In genomic region chr1:36368969-36369645, GRCm38 (mm10) we compare ENCODE assay signal across 8 mouse cellular contexts. TPM values are rescaled to one million over a fixed set of nuclear protein-coding genes. Genes with fewer than 3 reads are reported as not detected.
A peak's percentile ranks its signal among the peaks of the same experiment; 100 is the strongest.
DNase-seq lines count a peak whose midpoint lies in the region; ATAC-seq and TF ChIP-seq lines count a peak whose summit lies in the region.

Gene Kansl3 (minus strand): TSS chr1:36369181.

- peak; percentile 85 for DNase-seq in c-Kit-negative CD71-positive TER-119-positive erythroid progenitor cells, embryonic 14.5 days (ENCODE audit: low read depth, low spot score)
- DNase-seq in fibroblast of lung, adult 2 months (ENCODE audit: low read depth), result peak; percentile 30
- peak; percentile 94 for DNase-seq in kidney, postnatal 14 days
- DNase-seq in liver, embryonic 14.5 days (ENCODE audit: low read depth in 3 of 3, low spot score in 3 of 3), result peak; percentile 79 to 82 (median 82)
- peak; percentile 92 for DNase-seq in neural tube, embryonic 11.5 days (ENCODE audit: low spot score)
- peak; percentile 95 for DNase-seq in stomach, postnatal 0 days (ENCODE audit: low spot score)

- peak; percentile 87 for ATAC-seq in CD4-positive, CD25-positive, alpha-beta regulatory T cell, adult 4 months
- ATAC-seq in heart, embryonic 14.5 days (ENCODE audit: insufficient number of reproducible peaks, insufficient read depth, low FRiP score, low read depth), result peak; percentile 83
- peak; percentile 84 for ATAC-seq in liver, embryonic 14.5 days (ENCODE audit: insufficient read depth)
- ATAC-seq in neural tube, embryonic 11.5 days (ENCODE audit: insufficient read depth, low FRiP score, low TSS enrichment), result peak; percentile 89
- peak; percentile 92 for ATAC-seq in stomach, postnatal 0 days (ENCODE audit: low FRiP score, low TSS enrichment)

- no peaks in the 10 kb centered on the region for H3K9me3 ChIP-seq in heart, embryonic 14.5 days (ENCODE audit: control insufficient read depth, low read length)
- H3K9me3 ChIP-seq in liver, embryonic 14.5 days (ENCODE audit: control insufficient read depth, low read length), result no peaks in the 10 kb centered on the region
- H3K9me3 ChIP-seq in neural tube, embryonic 11.5 days (ENCODE audit: control insufficient read depth, low read length), result no peaks in the 10 kb centered on the region
- no peaks in the 10 kb centered on the region for H3K9me3 ChIP-seq in stomach, postnatal 0 days (ENCODE audit: control insufficient read depth, low read length)

- H3K36me3 ChIP-seq in heart, embryonic 14.5 days (ENCODE audit: control insufficient read depth, insufficient read depth, low read length), result peaks cover 31% of the 10 kb centered on the region
- H3K36me3 ChIP-seq in liver, embryonic 14.5 days (replicated peaks; ENCODE audit: control insufficient read depth, insufficient read depth, low read depth), result peaks cover 15% of the 10 kb centered on the region
- peaks cover 4% of the 10 kb centered on the region; the same call in 1 of the 2 replicates for H3K36me3 ChIP-seq in neural tube, embryonic 11.5 days (ENCODE audit: control insufficient read depth, insufficient read depth, low read length)
- no peaks in the 10 kb centered on the region for H3K36me3 ChIP-seq in stomach, postnatal 0 days (ENCODE audit: control insufficient read depth, insufficient read depth, low read length)

- peak within 1 kb of the TSS; percentile 1 to 80 for H3K27ac ChIP-seq in heart, embryonic 14.5 days (replicated peaks in 1 of 2; ENCODE audit: control insufficient read depth in 1 of 2, insufficient read depth in 1 of 2, low read depth in 2 of 2, low read length in 2 of 2)
- no peak within 1 kb of the TSS for H3K27ac ChIP-seq in liver, embryonic 14.5 days
- 0 out of 2 replicates have a peak within 1 kb of the TSS, but pooled peaks have one; percentile 37 for H3K27ac ChIP-seq in neural tube, embryonic 11.5 days (ENCODE audit: low read depth, low read length)
- peak within 1 kb of the TSS; percentile 91 for H3K27ac ChIP-seq in stomach, postnatal 0 days (replicated peaks)

- peak within 1 kb of the TSS; percentile 80 for H3K4me2 ChIP-seq in heart, embryonic 14.5 days (ENCODE audit: low read length)
- H3K4me2 ChIP-seq in liver, embryonic 14.5 days (ENCODE audit: low read depth), result peak within 1 kb of the TSS; percentile 87
- H3K4me2 ChIP-seq in neural tube, embryonic 11.5 days (ENCODE audit: low read depth), result peak within 1 kb of the TSS; percentile 72
- H3K4me2 ChIP-seq in stomach, postnatal 0 days (replicated peaks; ENCODE audit: low read depth), result peak within 1 kb of the TSS; percentile 77

- TF ChIP-seq CTCF in liver, embryonic 14.5 days (IDR thresholded peaks at IDR 0.05; ENCODE audit: low read depth), result no peak
- TF ChIP-seq CTCF in stomach, postnatal 0 days (IDR thresholded peaks at IDR 0.05; ENCODE audit: low read depth), result 0 out of 2 replicates have a peak, but pooled peaks have one; percentile 6

- TF ChIP-seq EP300 in liver, embryonic 14.5 days (IDR thresholded peaks at IDR 0.05; ENCODE audit: low read depth), result peak; percentile 35; the same call in 1 of the 2 replicates
- peak; percentile 82 for TF ChIP-seq EP300 in stomach, postnatal 0 days (optimal IDR thresholded peaks at IDR 0.05)

- H3K4me1 ChIP-seq in heart, embryonic 14.5 days (ENCODE audit: control insufficient read depth in 2 of 2, insufficient read depth in 2 of 2, low read length in 2 of 2), result peaks cover 4 to 15% of the 10 kb centered on the region in 2 experiments; a peak in 3 of 4 replicates
- peaks cover 14 to 20% of the 10 kb centered on the region in 2 experiments for H3K4me1 ChIP-seq in liver, embryonic 14.5 days (replicated peaks; ENCODE audit: control insufficient read depth in 2 of 2, insufficient read depth in 2 of 2, low read length in 1 of 2)
- H3K4me1 ChIP-seq in neural tube, embryonic 11.5 days (ENCODE audit: control insufficient read depth, insufficient read depth, low read length), result no peaks in the 10 kb centered on the region; the same call in 1 of the 2 replicates
- H3K4me1 ChIP-seq in stomach, postnatal 0 days (replicated peaks; ENCODE audit: control insufficient read depth, insufficient read depth), result peaks cover 2% of the 10 kb centered on the region; the same call in 1 of the 2 replicates

- no peaks in the 10 kb centered on the region for H3K27me3 ChIP-seq in heart, embryonic 14.5 days (ENCODE audit: control insufficient read depth, insufficient read depth, low read length)
- H3K27me3 ChIP-seq in liver, embryonic 14.5 days (ENCODE audit: control insufficient read depth, insufficient read depth, low read length), result no peaks in the 10 kb centered on the region; the same call in 1 of the 2 replicates
- no peaks in the 10 kb centered on the region for H3K27me3 ChIP-seq in neural tube, embryonic 11.5 days (ENCODE audit: control insufficient read depth, insufficient read depth, low read length)
- H3K27me3 ChIP-seq in stomach, postnatal 0 days (ENCODE audit: control insufficient read depth, insufficient read depth, low read length), result no peaks in the 10 kb centered on the region

- peak within 1 kb of the TSS; percentile 60 to 85 for H3K4me3 ChIP-seq in heart, embryonic 14.5 days (ENCODE audit: control insufficient read depth in 1 of 2, insufficient read depth in 1 of 2, low read depth in 1 of 2, low read length in 2 of 2)
- H3K4me3 ChIP-seq in liver, embryonic 14.5 days (ENCODE audit: insufficient read depth in 1 of 2, low read depth in 2 of 2, low read length in 2 of 2), result peak within 1 kb of the TSS; percentile 67 to 95
- peak within 1 kb of the TSS; percentile 92 for H3K4me3 ChIP-seq in neural tube, embryonic 11.5 days (ENCODE audit: low read depth, low read length)
- peak within 1 kb of the TSS; percentile 90 for H3K4me3 ChIP-seq in stomach, postnatal 0 days (ENCODE audit: low read depth, low read length)

- H3K9ac ChIP-seq in heart, embryonic 14.5 days (ENCODE audit: low read length), result peak within 1 kb of the TSS; percentile 93
- peak within 1 kb of the TSS; percentile 67 for H3K9ac ChIP-seq in liver, embryonic 14.5 days (replicated peaks)
- peak within 1 kb of the TSS; percentile 93 for H3K9ac ChIP-seq in neural tube, embryonic 11.5 days (ENCODE audit: low read length)
- peak within 1 kb of the TSS; percentile 94 for H3K9ac ChIP-seq in stomach, postnatal 0 days (ENCODE audit: low read length)

- 3% methylated on average over 61 of the region's 61 CpGs for WGBS in heart, embryonic 14.5 days
- WGBS in liver, embryonic 14.5 days (ENCODE audit: insufficient replicate concordance), result 3% methylated on average over 61 of the region's 61 CpGs
- WGBS in neural tube, embryonic 11.5 days, result 3% methylated on average over 57 of the region's 61 CpGs
- 3% methylated on average over 61 of the region's 61 CpGs for WGBS in stomach, postnatal 0 days

RNA-seq across cellular contexts. Expression of gene Kansl3, which starts in this region (rescaled TPM):
- 10 to 100 TPM; 52.6 to 88.0 TPM for polyA plus RNA-seq in CD4-positive, CD25-positive, alpha-beta regulatory T cell, adult 4 months (2017; shearing (Covaris generic))
- polyA plus RNA-seq in heart, embryonic 14.5 days (2014; fragmentation: Nextera tagmentation; extraction: Ambion mirVana), result 40.8 and 43.4 TPM in 2 replicates
- polyA plus RNA-seq in liver, embryonic 14.5 days (2012; rRNA removed), result 9.2 and 10.9 TPM in 2 replicates
- 7.2 and 8.6 TPM in 2 replicates for polyA plus RNA-seq in liver, embryonic 14.5 days (2014; fragmentation: Nextera tagmentation; extraction: Ambion mirVana)
- 35.6 and 38.1 TPM in 2 replicates for polyA plus RNA-seq in neural tube, embryonic 11.5 days (2014; fragmentation: Nextera tagmentation; extraction: Ambion mirVana)
- polyA plus RNA-seq in stomach, postnatal 0 days (2015; fragmentation: Nextera tagmentation; extraction: Ambion mirVana), result 16.2 and 18.0 TPM in 2 replicates

Comparison
In these comparisons a context has a peak if more than half of its experiments do, and no peak if none do; other contexts are left out.
1. DNase-seq: peak in every context shown above with its lines; median percentile 95 in stomach, postnatal 0 days; 94 in kidney, postnatal 14 days; 92 in neural tube, embryonic 11.5 days; 85 in c-Kit-negative CD71-positive TER-119-positive erythroid progenitor cells, embryonic 14.5 days; 82 in liver, embryonic 14.5 days; 30 in fibroblast of lung, adult 2 months.